ENCODE assay signal across 9 mouse cellular contexts in genomic region chr16:31276539-31276938, GRCm38 (mm10). TPM values are rescaled to one million over a fixed set of nuclear protein-coding genes. Genes with fewer than 3 reads are reported as not detected.
DNase-seq lines count a peak whose midpoint lies in the region; ATAC-seq and TF ChIP-seq lines count a peak whose summit lies in the region.
"Had no signal": no experiment of that assay in that cellular context is flagged by ENCODE, and none has a peak within 500 bp of the region (broad histone marks: within the 10 kb centered on the region; RNA-seq: fewer than 3 reads in every experiment).

No protein-coding gene starts in this region.

- H3K27me3 ChIP-seq in forebrain, embryonic 14.5 days (replicated peaks; ENCODE audit: control insufficient read depth, insufficient read depth, low read length): no peaks in the 10 kb centered on the region
- no peaks in the 10 kb centered on the region for H3K27me3 ChIP-seq in forebrain, embryonic 12.5 days
- no peaks in the 10 kb centered on the region for H3K27me3 ChIP-seq in kidney, adult 2 months (replicated peaks; ENCODE audit: control insufficient read depth, insufficient read depth, low read length)
- no peaks in the 10 kb centered on the region for H3K27me3 ChIP-seq in testis, adult 2 months (ENCODE audit: control insufficient read depth, insufficient read depth, low read length)
- H3K27me3 ChIP-seq: limb, embryonic 13.5 days had no signal

- intact Hi-C loops in gastrocnemius, postnatal 36 days (cut with DNase I): loop anchor here (5.0 kb wide), 1 partner anchor 71 kb away; no protein-coding TSS in a partner anchor

- TF ChIP-seq CTCF in kidney, adult 2 months (conservative IDR thresholded peaks at IDR 0.05; ENCODE audit: insufficient read depth, insufficient read length, low read depth, low read length): no peak
- no peak for TF ChIP-seq CTCF in testis, adult 2 months (IDR thresholded peaks at IDR 0.05; ENCODE audit: control insufficient read depth, insufficient read depth, insufficient replicate concordance, low read depth, low read length)

- no peak for ATAC-seq in forebrain, embryonic 14.5 days
- no peak for ATAC-seq in forebrain, embryonic 12.5 days (ENCODE audit: low FRiP score)

- no peak overlapping the region for H3K4me3 ChIP-seq in forebrain, embryonic 14.5 days (ENCODE audit: low read depth, low read length)
- H3K4me3 ChIP-seq in forebrain, embryonic 12.5 days (replicated peaks): no peak overlapping the region
- no peak overlapping the region for H3K4me3 ChIP-seq in kidney, adult 2 months (ENCODE audit: insufficient read depth, low read depth, low read length)
- peak overlapping the region; percentile 71 for H3K4me3 ChIP-seq in testis, adult 2 months (ENCODE audit: control insufficient read depth, low read depth, low read length)
- H3K4me3 ChIP-seq: limb, embryonic 13.5 days had no signal

- H3K4me1 ChIP-seq in forebrain, embryonic 14.5 days (ENCODE audit: control insufficient read depth, insufficient read depth, low read length): peaks cover 21% of the 10 kb centered on the region
- H3K4me1 ChIP-seq in forebrain, embryonic 12.5 days: peaks cover 22% of the 10 kb centered on the region
- H3K4me1 ChIP-seq in kidney, adult 2 months (ENCODE audit: control insufficient read depth, insufficient read depth, low read length): peaks cover 5% of the 10 kb centered on the region; the same call in 1 of the 2 replicates
- peaks cover 16% of the 10 kb centered on the region for H3K4me1 ChIP-seq in testis, adult 2 months (ENCODE audit: control insufficient read depth, insufficient read depth, low read length)

- TF ChIP-seq POLR2A in kidney, adult 2 months (IDR thresholded peaks at IDR 0.05; ENCODE audit: low read depth, low read length): no peak
- TF ChIP-seq POLR2A in testis, adult 2 months (IDR thresholded peaks at IDR 0.05; ENCODE audit: control insufficient read depth, low read depth, low read length): no peak

- H3K9me3 ChIP-seq in forebrain, embryonic 14.5 days (replicated peaks; ENCODE audit: control insufficient read depth, low read length): no peaks in the 10 kb centered on the region
- H3K9me3 ChIP-seq in forebrain, embryonic 12.5 days: no peaks in the 10 kb centered on the region
- H3K9me3 ChIP-seq: limb, embryonic 13.5 days had no signal

- WGBS in forebrain, embryonic 14.5 days: 82% methylated on average over 7 of the region's 7 CpGs
- 74% methylated on average over 7 of the region's 7 CpGs for WGBS in forebrain, embryonic 12.5 days
- 73% methylated on average over 7 of the region's 7 CpGs for WGBS in kidney, adult 2 months

- peak; percentile 17 for DNase-seq in forebrain, embryonic 14.5 days (ENCODE audit: low spot score)
- peak; percentile 78 to 84 for DNase-seq in adrenal gland, postnatal 36 days
- peak; percentile 65 to 75 for DNase-seq in gastrocnemius, postnatal 36 days
- peak; percentile 91 for DNase-seq in kidney, adult 2 months
- DNase-seq in lung, adult 18-20 months: peak; percentile 78 to 85
- no peak for DNase-seq in retina, embryonic 14.5 days (ENCODE audit: low spot score)

- no peak overlapping the region for H3K4me2 ChIP-seq in forebrain, embryonic 14.5 days (ENCODE audit: low read length)
- no peak overlapping the region for H3K4me2 ChIP-seq in forebrain, embryonic 12.5 days
- H3K4me2 ChIP-seq: limb, embryonic 13.5 days had no signal

- H3K9ac ChIP-seq in forebrain, embryonic 14.5 days (ENCODE audit: low read length): no peak overlapping the region
- no peak overlapping the region for H3K9ac ChIP-seq in forebrain, embryonic 12.5 days
- H3K9ac ChIP-seq: limb, embryonic 13.5 days had no signal

- no peak overlapping the region for H3K27ac ChIP-seq in forebrain, embryonic 14.5 days (ENCODE audit: low read depth, low read length)
- H3K27ac ChIP-seq in forebrain, embryonic 12.5 days: no peak overlapping the region
- H3K27ac ChIP-seq in kidney, adult 2 months (ENCODE audit: insufficient read depth, low read depth, low read length): peak overlapping the region; percentile 95
- peak overlapping the region; percentile 40 for H3K27ac ChIP-seq in testis, adult 2 months (ENCODE audit: control insufficient read depth, insufficient read depth, low read depth, low read length)
- H3K27ac ChIP-seq: limb, embryonic 13.5 days had no signal

- H3K36me3 ChIP-seq in forebrain, embryonic 14.5 days (ENCODE audit: control insufficient read depth, insufficient read depth, low read length): no peaks in the 10 kb centered on the region
- no peaks in the 10 kb centered on the region for H3K36me3 ChIP-seq in forebrain, embryonic 12.5 days (replicated peaks)
- no peaks in the 10 kb centered on the region for H3K36me3 ChIP-seq in kidney, adult 2 months (ENCODE audit: control insufficient read depth, insufficient read depth, low read length)
- no peaks in the 10 kb centered on the region for H3K36me3 ChIP-seq in testis, adult 2 months (ENCODE audit: control insufficient read depth, insufficient read depth, low read length)

RNA-seq across cellular contexts. Expression of gene Ppp1r2, which starts 1.5 kb away (rescaled TPM):
- polyA plus RNA-seq in forebrain, embryonic 14.5 days (2014; fragmentation: Nextera tagmentation; extraction: Ambion mirVana): 89.0 and 90.5 TPM in 2 replicates
- 95.4 and 95.5 TPM in 2 replicates for polyA plus RNA-seq in forebrain, embryonic 12.5 days (2016; fragmentation: Nextera tagmentation; extraction: Ambion mirVana)
- total RNA-seq in adrenal gland, postnatal 36 days (2021): 10 to 100 TPM; 76.2 to 76.3 TPM
- 10 to 100 TPM; 68.7 to 77.1 TPM for total RNA-seq in gastrocnemius, postnatal 36 days (2021)
- polyA plus RNA-seq in kidney, adult 2 months (2012; rRNA removed): 30.4 and 33.5 TPM in 2 replicates
- polyA plus RNA-seq in testis, adult 2 months (2012; rRNA removed): 38.9 and 41.0 TPM in 2 replicates

RNA-seq across cellular contexts. Expression of gene Apod, which starts 38.1 kb away (rescaled TPM):
- polyA plus RNA-seq in forebrain, embryonic 14.5 days (2014; fragmentation: Nextera tagmentation; extraction: Ambion mirVana): 65.3 and 91.8 TPM in 2 replicates
- 28.3 and 41.7 TPM in 2 replicates for polyA plus RNA-seq in forebrain, embryonic 12.5 days (2016; fragmentation: Nextera tagmentation; extraction: Ambion mirVana)
- total RNA-seq in adrenal gland, postnatal 36 days (2021): 1 to 10 TPM; 4.7 to 4.9 TPM
- 10 to 100 TPM; 15.5 to 31.3 TPM for total RNA-seq in gastrocnemius, postnatal 36 days (2021)
- 1.4 and 2.5 TPM in 2 replicates for polyA plus RNA-seq in kidney, adult 2 months (2012; rRNA removed)
- polyA plus RNA-seq in testis, adult 2 months (2012; rRNA removed): 0.46 and 1.8 TPM in 2 replicates

Comparison
In these comparisons a context has a peak if more than half of its experiments do, and no peak if none do; other contexts are left out.
1. H3K27ac ChIP-seq: peak in kidney, adult 2 months (single experiment) and testis, adult 2 months (single experiment); none in forebrain, embryonic 14.5 days (single experiment) and forebrain, embryonic 12.5 days (single experiment).